Mouse (Mus musculus): ENCODE measurements at regions not wholly inside any gene's neighbourhood (a gene's known extent, or its start where the extent isn't known, plus 50 kb on each side); places are given as distances from the start of the nearest gene placed in this dataset.
A peak's percentile ranks its signal among the peaks of the same experiment; 100 is the strongest.

DNA sequence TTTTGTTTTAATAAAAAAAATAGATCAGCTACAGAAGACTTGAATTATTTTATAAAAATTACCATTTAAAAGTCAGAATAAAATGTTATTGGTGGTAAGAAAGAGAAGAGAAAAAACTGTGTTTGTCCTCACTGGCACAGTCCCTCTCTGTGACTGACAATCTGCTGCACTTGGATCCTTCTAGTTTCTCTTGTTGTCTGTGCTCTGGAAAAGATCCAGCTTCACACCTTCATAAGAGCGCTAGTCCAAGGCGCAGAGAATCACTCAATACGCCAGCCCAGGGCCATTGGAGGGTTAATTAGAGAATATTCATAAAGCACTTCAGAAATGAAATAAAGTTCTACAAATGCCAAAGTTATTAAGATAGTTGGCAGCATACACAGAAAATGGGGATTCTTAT is 153.8 kb downstream of the Lmbrd1 start:
- no peak for DNase-seq

DNA sequence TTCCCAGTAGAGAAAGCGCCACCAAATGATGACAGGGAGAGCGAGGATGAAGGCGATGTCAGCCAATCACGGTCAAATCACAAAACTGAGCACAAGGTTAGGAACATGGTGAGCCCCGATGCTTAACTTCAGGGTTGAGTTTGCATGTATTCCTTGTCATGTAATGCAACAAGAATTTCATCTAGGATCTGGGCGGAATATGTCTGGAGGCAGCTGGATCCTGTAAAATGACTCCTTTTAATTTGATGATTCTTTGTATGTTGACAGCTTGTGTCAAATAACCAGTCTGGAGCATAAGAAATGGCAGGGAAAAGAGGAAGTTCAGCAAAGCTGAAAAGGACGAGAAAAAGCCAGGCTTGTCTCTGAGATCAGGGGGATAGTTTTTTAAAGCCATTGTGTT is 188.4 kb downstream of the Lmbrd1 start:
- no peak for DNase-seq

DNA sequence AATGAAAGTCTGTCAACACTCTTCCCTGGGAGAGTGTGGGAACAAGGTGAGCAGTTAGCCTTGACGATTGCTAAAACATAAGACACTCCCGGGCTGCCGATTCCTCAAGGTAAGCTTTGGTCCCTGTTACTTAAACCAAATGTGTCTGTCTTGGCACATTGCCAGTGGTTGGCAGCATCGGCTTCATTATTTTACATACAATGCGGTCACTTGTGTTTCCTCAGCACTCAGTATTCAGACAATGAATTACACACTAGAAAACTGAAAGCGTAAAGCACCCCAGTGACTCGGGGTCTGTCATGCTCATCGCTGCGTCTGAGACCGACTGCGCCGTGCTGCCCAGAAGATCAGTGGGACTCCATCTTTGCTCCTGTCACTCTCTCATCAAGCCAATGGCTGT is 191.3 kb downstream of the Lmbrd1 start:
- no peak for DNase-seq

DNA sequence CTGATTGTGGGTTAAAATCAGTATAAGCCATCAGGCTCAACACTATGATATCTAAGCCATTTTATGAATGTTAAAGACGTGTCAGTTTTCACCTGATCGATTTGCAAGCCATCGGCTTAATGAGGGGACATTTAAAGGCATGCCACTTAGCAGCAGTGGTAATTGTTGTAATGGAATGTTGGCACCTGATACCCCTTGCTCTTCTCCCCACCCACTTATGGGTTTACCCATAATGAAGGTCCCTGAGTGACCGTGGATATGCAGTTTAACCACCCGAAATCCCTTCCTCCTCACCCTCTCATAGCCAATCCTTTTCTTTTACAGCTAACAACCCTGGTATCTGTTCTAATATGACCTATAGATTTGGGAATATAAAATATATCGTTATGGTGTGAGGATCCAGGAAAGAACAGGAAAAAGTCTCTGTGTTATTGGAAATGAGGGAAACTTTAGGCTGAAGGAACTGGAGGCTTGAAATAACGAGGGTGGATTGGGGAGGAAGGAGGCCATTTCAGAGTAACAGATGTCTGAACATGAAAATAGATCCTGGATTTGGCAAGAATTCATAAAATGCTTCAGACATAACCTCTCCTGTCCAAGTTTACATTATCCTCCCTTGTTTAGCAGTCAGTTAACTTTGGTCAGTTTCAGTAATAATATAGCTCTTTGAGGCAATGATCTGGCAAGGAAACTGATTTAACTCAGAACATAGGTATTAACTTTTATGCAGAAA is 192.4 kb downstream of the Lmbrd1 start:
- no peak for DNase-seq

DNA sequence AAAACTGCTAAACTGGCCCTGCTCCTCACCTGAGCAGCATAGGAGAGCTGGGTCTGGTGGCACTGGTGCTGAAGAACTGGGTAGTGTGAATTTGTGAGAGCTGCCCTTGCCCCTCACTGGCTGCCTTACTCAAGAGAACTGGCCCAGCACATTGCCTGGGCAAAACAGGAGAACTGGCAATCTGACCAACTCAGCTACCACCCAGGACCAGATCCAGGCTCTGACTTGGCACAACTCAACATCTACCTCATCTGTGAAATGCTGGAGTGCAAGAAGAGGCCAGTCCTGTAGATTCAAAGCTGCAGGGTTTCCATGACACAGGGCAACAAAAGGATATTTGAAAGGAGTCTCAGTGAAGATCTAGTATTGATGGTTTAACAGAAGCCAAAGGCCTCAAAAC is 198.6 kb downstream of the Lmbrd1 start:
- no peak for DNase-seq

DNA sequence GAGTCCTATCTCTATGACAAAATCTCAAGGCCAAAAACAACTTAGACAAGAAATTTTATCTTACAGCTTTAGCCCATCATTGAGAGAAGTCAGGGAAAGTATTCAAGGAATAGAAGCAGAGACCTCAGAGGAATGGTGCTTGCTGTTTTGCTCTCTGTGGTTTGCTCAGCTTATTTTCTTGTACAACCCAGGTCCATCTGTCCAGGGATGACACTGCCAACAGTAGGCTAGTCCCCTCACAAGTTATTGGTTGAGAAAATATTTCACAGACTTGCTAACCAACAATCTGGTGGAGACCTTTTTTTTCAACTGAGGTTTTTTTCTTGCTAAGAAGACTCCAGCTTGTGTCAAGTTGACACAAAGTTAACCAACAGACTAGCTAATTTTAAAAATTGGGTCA is 205.2 kb downstream of the Lmbrd1 start:
- no peak for DNase-seq

DNA sequence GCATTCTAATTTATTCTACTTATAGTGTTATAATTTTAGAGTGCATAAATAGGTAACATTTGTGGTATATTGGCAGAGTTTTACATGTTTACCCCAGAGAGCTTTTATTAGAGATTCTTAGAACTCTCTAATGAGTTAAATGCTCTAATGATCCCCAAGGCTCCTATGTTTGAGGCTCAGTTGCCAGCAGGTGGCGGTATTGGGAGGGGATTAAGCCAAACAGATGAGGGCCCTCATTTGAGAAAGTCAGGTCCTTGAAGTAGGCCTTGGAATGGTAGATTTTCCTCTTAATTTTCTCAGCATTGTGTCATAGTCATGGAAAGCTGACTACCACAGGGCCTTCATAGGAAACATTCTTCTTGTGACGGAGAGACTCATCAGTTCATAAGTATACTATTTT is 222.8 kb downstream of the Lmbrd1 start:
- DNase-seq, result peak; percentile 29 to 52

DNA sequence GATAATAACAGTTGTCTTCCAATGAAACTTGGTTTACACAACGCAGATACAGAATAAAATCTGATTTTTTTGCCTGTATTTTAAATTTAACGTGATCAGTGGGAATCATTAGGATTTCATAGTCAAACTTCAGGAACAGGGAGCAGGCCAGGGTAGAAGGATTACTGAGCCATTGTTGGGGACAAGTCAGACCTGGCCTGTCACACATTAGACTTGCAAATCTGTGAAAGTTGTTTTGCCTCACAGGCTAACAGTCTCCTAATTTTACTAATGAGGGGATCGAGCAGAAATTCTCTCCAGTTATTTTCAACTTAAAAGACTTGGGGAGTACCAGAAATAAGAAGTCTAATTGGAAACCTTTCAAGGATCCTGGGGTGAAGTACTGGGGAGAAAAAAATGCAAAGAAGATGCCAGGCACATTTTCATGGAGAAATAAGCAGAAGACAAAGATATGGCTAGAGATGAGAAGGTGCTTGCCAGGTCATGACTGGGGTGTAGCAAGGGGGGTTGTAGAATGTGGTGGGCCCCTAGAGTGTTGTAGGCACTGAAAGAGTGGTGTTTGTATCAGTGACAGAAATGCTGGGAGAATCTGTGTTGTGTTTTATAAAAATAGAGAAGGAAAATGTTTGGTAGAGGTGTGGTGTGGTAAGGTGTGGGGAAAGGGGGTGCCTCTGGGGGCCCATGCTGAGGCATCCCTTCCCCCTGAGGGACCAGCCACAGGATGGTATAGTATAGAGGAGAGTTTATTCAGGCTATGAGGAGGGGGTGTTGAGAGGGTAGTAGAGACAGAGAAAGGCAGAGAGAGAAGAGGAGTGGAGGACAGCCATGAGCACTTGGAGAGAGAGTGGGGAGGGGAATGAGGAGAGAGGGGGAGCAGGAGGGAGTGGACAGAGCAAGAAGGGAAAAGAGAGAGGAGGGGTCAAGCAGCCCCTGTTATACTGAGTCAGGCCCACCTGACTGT is 260.2 kb downstream of the Lmbrd1 start:
- no peak for DNase-seq

DNA sequence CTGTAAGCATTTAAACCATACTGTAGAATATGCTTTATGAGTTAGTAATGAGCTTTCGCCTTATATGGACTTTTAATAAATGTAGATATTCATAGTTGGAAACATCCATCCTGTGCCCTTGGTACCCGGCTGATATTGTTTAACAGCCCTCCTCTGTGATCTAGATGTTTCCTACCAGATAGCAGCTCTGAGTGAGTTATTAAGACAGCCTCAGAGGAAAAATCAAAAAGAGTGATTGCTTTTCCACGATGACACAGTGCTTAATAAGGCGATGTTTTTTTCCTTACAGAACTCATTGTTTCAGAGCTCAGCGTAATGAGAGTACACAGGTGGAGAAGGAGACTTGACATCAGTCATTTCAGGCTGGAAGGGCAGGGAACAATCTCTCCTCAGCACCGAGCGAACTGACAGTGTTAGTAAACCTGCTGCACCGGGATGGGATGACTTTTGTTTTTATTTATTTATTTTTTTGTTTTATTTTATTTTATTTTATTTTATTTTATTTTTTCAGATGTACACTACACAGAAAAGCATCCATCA is 264.4 kb downstream of the Lmbrd1 start:
- DNase-seq, result no peak

DNA sequence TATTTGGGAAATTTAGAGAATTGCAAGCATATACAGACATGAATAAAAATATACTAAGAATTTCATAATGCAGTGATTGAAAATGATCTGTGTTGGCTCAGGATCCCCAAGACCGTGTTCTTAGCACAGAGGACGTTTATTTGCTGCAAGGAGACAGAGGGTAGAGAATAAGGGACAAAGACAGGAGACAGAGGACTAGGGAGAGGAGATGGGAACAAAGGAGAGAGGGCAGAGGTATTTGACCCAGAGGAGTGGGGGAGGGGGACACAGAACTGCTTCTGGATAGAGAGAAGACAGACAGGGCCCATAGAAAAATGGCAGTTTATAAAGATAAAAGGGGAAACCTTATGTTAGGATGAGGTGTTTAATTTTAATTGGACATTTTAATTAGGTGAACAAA is 265.0 kb downstream of the Lmbrd1 start:
- DNase-seq, result no peak

DNA sequence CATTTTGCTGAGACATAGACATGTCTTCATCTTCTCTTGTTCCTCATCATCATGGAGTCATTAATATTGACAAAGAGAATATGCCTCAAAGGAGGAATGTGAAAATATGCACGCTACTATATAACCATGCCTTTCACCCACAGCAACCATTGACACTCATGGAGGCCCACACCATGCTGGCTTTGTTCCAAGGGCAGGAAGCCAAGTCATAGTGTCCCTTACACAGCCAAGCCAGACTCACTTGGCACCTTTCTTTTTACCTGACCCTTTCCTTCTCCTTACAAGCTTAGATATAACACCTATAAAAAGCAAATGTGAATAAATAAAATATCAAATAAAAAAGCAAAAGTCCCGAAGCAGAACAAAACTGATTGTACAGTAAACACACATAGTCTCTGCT is 294.3 kb downstream of the Lmbrd1 start:
- no peak for DNase-seq

DNA sequence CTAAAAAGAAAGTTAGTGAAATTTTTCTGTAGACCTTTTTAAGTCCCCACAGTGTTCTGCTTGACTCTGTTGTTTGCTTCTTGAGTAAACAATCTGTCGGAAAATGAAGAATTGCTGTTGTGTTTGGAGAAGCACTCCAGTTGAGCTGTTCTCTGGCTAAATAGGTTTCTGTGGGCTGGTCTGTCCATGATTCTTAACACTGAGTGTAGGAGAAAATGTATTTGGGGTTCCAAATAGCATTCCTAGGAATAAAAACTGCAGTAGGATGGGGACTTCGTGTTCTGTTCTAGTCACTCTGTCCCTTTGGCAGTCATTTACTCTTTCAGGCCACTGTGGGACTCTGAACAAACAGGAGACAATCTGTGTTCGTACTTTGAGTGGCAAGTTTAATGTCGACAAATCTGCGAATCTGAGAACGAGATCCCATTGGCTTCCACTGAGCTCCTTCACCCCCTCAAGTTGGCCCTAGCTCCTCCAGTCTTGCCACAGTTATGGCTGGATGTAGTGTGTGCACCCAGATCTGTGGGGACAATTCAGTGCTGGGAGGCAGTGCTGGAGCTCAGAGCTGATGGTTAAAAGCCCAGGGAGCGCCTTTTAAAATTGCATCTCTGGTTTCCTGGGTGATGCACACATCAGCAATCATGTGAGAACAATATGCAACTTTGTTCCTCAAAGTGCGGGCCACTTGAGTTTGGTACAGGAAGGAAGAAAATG is 330.2 kb downstream of the Lmbrd1 start:
- no peak for DNase-seq

DNA sequence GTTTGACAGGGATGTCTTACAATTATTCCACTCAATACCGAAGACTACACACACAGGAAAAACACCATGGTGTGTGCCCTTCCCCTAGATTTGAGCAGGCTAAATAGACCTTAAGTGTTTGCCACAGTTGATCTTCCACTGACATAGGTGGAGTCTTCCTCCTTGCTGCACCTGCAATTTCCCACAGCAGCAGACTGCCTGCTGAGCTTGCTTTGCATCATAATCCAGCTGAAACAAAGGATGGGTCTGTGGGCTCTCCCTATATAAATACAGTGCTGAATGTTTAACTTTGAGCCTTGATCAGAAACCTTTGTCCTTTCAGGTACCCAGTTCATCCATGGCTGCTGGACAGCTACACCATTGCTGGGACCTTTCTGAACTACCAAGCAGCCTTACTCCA is 334.3 kb downstream of the Lmbrd1 start:
- DNase-seq, result no peak

All from lung, postnatal 4 days (tissue).